Mouse (Mus musculus) neural tube, embryonic 13.5 days (tissue): Measurements from ENCODE around the gene Tecpr2. TPM values are rescaled to one million over a fixed set of nuclear protein-coding genes. Genes with fewer than 3 reads are reported as not detected.

Experiments used
- ATAC-seq: fragments of 200-750 bp; cut with Nextera tagmentation; 2 replicates; pipeline ENCODE4 v1.8.0; 2017; ENCODE audit warnings: low read depth, mild to moderate bottlenecking, moderate TSS enrichment, moderate library complexity
- H3K27ac ChIP-seq: fragments of 300-500 bp; sonication (generic); replicated peaks from 2 replicates; pipeline ENCODE4 v1.5.1; 2015; ENCODE audit warnings: moderate library complexity, mild to moderate bottlenecking, inconsistent platforms
- H3K27me3 ChIP-seq: fragments of 300-500 bp; sonication (generic); 2 replicates; pipeline ENCODE4 v1.6.1; 2015; ENCODE audit warnings: mild to moderate bottlenecking, inconsistent platforms
- H3K36me3 ChIP-seq: fragments of 300-500 bp; sonication (generic); 2 replicates; pipeline ENCODE4 v1.6.1; 2015; ENCODE audit warnings: mild to moderate bottlenecking, inconsistent platforms
- H3K4me1 ChIP-seq: fragments of 300-500 bp; sonication (generic); replicated peaks from 2 replicates; pipeline ENCODE4 v1.6.1; 2015; ENCODE audit warnings: inconsistent platforms
- H3K4me2 ChIP-seq: fragments of 300-500 bp; sonication (generic); 2 replicates; pipeline ENCODE4 v1.6.1; 2015; ENCODE audit warnings: inconsistent platforms, mild to moderate bottlenecking, moderate library complexity
- H3K4me3 ChIP-seq: fragments of 300-500 bp; sonication (generic); 2 replicates; pipeline ENCODE4 v1.5.1; 2015; ENCODE audit warnings: mild to moderate bottlenecking, inconsistent platforms
- H3K9ac ChIP-seq: fragments of 300-500 bp; sonication (generic); 2 replicates; pipeline ENCODE4 v1.6.1; 2015; ENCODE audit warnings: moderate library complexity, mild to moderate bottlenecking, inconsistent platforms
- H3K9me3 ChIP-seq: fragments of 300-500 bp; sonication (generic); 2 replicates; pipeline ENCODE4 v1.6.1; 2016; ENCODE audit warnings: inconsistent platforms
- WGBS: fragments of 180-500 bp; shearing (Covaris S2); methylation state at CpG from one replicate; pipeline ENCODE4 v1.1.7; 2015; 5-methylcytosine and 5-hydroxymethylcytosine counted together
- polyA plus RNA-seq: library from polyadenylated mRNA; unstranded; fragments of >200 nt; fragmentation: Nextera tagmentation; extraction: Ambion mirVana; gene quantifications from 2 replicates; pipeline ENCODE4 v1.2.1, GENCODE M21; 2015

Gene Tecpr2
- polyA plus RNA-seq, 1 experiment from 2014 or later: 6.3 TPM

DNA sequence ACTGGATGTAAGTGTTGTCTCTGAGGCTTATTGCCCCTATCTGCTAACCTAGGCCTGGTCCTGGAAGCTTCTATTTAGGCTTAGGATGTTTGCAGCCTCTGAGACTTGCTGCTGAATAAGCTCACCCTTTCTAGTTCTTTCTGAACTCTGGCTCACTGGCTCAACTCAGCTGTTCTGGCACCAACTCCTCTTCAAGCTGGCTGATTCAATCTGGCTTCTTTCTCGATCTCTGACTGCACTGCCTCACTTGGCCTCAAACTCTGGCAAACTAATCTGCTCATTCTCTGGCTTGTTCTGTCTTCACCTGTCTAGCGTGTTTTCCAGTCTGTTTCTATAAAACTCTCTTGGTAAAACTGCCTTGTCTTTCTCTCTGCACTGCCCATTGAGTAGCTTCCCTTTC is 13.7 kb upstream of the Tecpr2 start:
- peaks cover 92% of the 10 kb centered on the region for H3K36me3 ChIP-seq
- H3K4me3 ChIP-seq: no peak overlapping the region
- 95% methylated on average over 2 of the region's 2 CpGs for WGBS
- H3K9me3 ChIP-seq: no peaks in the 10 kb centered on the region
- H3K4me1 ChIP-seq: no peaks in the 10 kb centered on the region
- H3K9ac ChIP-seq: no peak overlapping the region
- no peak overlapping the region for H3K27ac ChIP-seq
- H3K27me3 ChIP-seq: no peaks in the 10 kb centered on the region
- ATAC-seq: no peak
- H3K4me2 ChIP-seq: no peak overlapping the region

GRCm38 (mm10) chr12:110882291-110882690 is 6.8 kb upstream of the Tecpr2 start:
- no peak for ATAC-seq
- Histone ChIP-seq H3K27ac (no peak overlapping the region), H3K4me1 (no peaks in the 10 kb centered on the region), H3K4me2 (no peak overlapping the region), H3K9me3 (no peaks in the 10 kb centered on the region), H3K9ac (no peak overlapping the region), H3K27me3 (no peaks in the 10 kb centered on the region), H3K36me3 (peaks cover 54% of the 10 kb centered on the region), H3K4me3 (no peak overlapping the region)
- WGBS: 88% methylated on average over 7 of the region's 7 CpGs

- ATAC-seq: no peak
- Histone ChIP-seq H3K27ac (no peak overlapping the region), H3K36me3 (peaks cover 29% of the 10 kb centered on the region), H3K4me1 (peaks cover 19% of the 10 kb centered on the region), H3K9ac (no peak overlapping the region), H3K27me3 (no peaks in the 10 kb centered on the region), H3K4me3 (no peak overlapping the region), H3K9me3 (no peaks in the 10 kb centered on the region), H3K4me2 (no peak overlapping the region)
- WGBS: 96% methylated on average over 2 of the region's 2 CpGs
Observed at GRCm38 (mm10) chr12:110885251-110885650, 3.8 kb upstream of the Tecpr2 start.

- Histone ChIP-seq H3K9me3 (no peaks in the 10 kb centered on the region), H3K36me3 (peaks cover 7% of the 10 kb centered on the region), H3K4me3 (peak overlapping the region; percentile 85), H3K4me2 (peak overlapping the region; percentile 98), H3K4me1 (peaks cover 22% of the 10 kb centered on the region), H3K9ac (peak overlapping the region; percentile 92), H3K27ac (no peak overlapping the region), H3K27me3 (no peaks in the 10 kb centered on the region)
- no peak for ATAC-seq
- WGBS: 51% methylated on average over 12 of the region's 12 CpGs
Observed at GRCm38 (mm10) chr12:110888106-110888505, 958 bp upstream of the Tecpr2 start.

GRCm38 (mm10) chr12:110888606-110889005 is 458 bp upstream of the Tecpr2 start:
- H3K4me1 ChIP-seq: peaks cover 22% of the 10 kb centered on the region
- peak; percentile 73 for ATAC-seq
- 1% methylated on average over 25 of the region's 25 CpGs for WGBS

GRCm38 (mm10) chr12:110891887-110892286 is 2.8 kb downstream of the Tecpr2 start:
- no peak for ATAC-seq
- Histone ChIP-seq H3K9me3 (no peaks in the 10 kb centered on the region), H3K4me2 (no peak overlapping the region)

More at GRCm38 (mm10) chr12:110888606-110889005, 458 bp upstream of the Tecpr2 start:
- H3K27ac ChIP-seq: 0 out of 2 replicates have a peak overlapping the region, but pooled peaks have one; percentile 42
- H3K27me3 ChIP-seq: no peaks in the 10 kb centered on the region
- no peaks in the 10 kb centered on the region for H3K9me3 ChIP-seq
- peak overlapping the region; percentile 98 for H3K4me2 ChIP-seq
- peak overlapping the region; percentile 92 for H3K9ac ChIP-seq
- peaks cover 2% of the 10 kb centered on the region for H3K36me3 ChIP-seq
- peak overlapping the region; percentile 85 for H3K4me3 ChIP-seq

GRCm38 (mm10) chr12:110902106-110902505 is 13.0 kb downstream of the Tecpr2 start:
- Histone ChIP-seq H3K27ac (no peak overlapping the region), H3K9ac (no peak overlapping the region), H3K4me3 (no peak overlapping the region), H3K9me3 (no peaks in the 10 kb centered on the region), H3K36me3 (no peaks in the 10 kb centered on the region), H3K27me3 (no peaks in the 10 kb centered on the region), H3K4me2 (no peak overlapping the region), H3K4me1 (no peaks in the 10 kb centered on the region)
- WGBS: 78% methylated on average over 4 of the region's 4 CpGs
- ATAC-seq: no peak

More at GRCm38 (mm10) chr12:110891887-110892286, 2.8 kb downstream of the Tecpr2 start:
- H3K27ac ChIP-seq: no peak overlapping the region
- H3K9ac ChIP-seq: no peak overlapping the region
- peaks cover 4% of the 10 kb centered on the region; the same call in 1 of the 2 replicates for H3K36me3 ChIP-seq
- whole genome bisulfite sequencing: 96% methylated on average over 1 of the region's 1 CpGs
- no peaks in the 10 kb centered on the region for H3K27me3 ChIP-seq
- peaks cover 22% of the 10 kb centered on the region for H3K4me1 ChIP-seq
- no peak overlapping the region for H3K4me3 ChIP-seq

- ATAC-seq: no peak
- Histone ChIP-seq H3K9me3 (no peaks in the 10 kb centered on the region), H3K27me3 (no peaks in the 10 kb centered on the region), H3K4me1 (no peaks in the 10 kb centered on the region), H3K36me3 (no peaks in the 10 kb centered on the region), H3K9ac (no peak overlapping the region), H3K4me3 (no peak overlapping the region), H3K4me2 (no peak overlapping the region), H3K27ac (no peak overlapping the region)
- WGBS: 97% methylated on average over 2 of the region's 2 CpGs
Observed at GRCm38 (mm10) chr12:110903536-110903935, 14.5 kb downstream of the Tecpr2 start.

- H3K4me1 ChIP-seq: no peaks in the 10 kb centered on the region
- no peak overlapping the region for H3K9ac ChIP-seq
- no peak for ATAC-seq
- H3K27me3 ChIP-seq: no peaks in the 10 kb centered on the region
- H3K9me3 ChIP-seq: no peaks in the 10 kb centered on the region
- H3K4me3 ChIP-seq: no peak overlapping the region
- H3K4me2 ChIP-seq: no peak overlapping the region
- no peaks in the 10 kb centered on the region for H3K36me3 ChIP-seq
- H3K27ac ChIP-seq: no peak overlapping the region
- WGBS: 76% methylated on average over 3 of the region's 3 CpGs
Observed at GRCm38 (mm10) chr12:110907845-110908244, 18.8 kb downstream of the Tecpr2 start.

GRCm38 (mm10) chr12:110909962-110910361 is 20.9 kb downstream of the Tecpr2 start:
- Histone ChIP-seq H3K27ac (no peak overlapping the region), H3K9ac (no peak overlapping the region), H3K27me3 (no peaks in the 10 kb centered on the region), H3K4me2 (no peak overlapping the region), H3K4me1 (no peaks in the 10 kb centered on the region), H3K9me3 (no peaks in the 10 kb centered on the region), H3K4me3 (no peak overlapping the region), H3K36me3 (peaks cover 4% of the 10 kb centered on the region)
- 96% methylated on average over 2 of the region's 2 CpGs for WGBS
- no peak for ATAC-seq

DNA sequence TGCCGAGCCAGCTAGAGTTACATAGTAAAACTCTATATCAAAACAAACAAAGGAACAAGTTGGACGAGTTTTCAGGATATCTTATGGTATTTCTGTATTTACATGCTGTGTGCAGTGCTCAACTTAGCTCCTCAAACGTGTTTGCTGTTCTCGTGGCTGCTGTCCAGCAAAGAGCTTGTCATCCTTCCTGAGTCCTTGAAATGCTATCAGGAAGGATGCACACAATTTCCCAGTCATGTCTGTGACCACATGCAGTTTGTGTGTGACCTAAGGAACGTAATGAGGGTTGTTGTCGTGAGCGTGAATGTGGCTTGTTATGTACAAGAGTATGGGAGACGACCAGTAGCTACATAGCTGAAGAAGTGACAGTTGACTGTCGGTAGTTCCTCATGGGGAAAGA is 26.7 kb downstream of the Tecpr2 start:
- H3K27ac ChIP-seq: no peak overlapping the region
- no peak overlapping the region for H3K4me2 ChIP-seq
- H3K4me3 ChIP-seq: no peak overlapping the region
- H3K4me1 ChIP-seq: no peaks in the 10 kb centered on the region
- H3K9ac ChIP-seq: no peak overlapping the region
- peaks cover 40% of the 10 kb centered on the region for H3K36me3 ChIP-seq
- no peaks in the 10 kb centered on the region for H3K9me3 ChIP-seq
- no peak for ATAC-seq
- no peaks in the 10 kb centered on the region for H3K27me3 ChIP-seq
- 91% methylated on average over 9 of the region's 9 CpGs for WGBS

DNA sequence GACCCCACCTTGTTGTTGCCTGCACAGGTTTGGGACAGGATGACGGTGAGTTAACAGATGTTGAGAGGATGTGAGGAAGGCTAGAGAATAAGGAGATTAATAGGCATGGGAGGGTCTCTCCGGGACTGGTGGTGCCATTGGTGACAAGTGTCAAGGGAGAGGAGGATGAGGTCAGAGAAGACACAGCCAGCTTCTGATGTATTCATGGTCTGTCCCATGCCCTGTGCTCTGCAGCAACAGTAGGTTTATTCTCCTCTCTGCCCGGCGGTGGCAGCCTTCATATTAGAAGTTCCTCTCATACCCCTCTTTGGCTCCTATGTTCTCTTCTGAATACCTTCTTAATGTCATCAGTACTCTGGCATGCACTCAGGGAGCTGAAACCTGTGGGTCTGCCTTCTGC is 31.2 kb downstream of the Tecpr2 start:
- no peak overlapping the region for H3K27ac ChIP-seq
- H3K9ac ChIP-seq: no peak overlapping the region
- peaks cover 48% of the 10 kb centered on the region for H3K36me3 ChIP-seq
- no peaks in the 10 kb centered on the region for H3K4me1 ChIP-seq
- H3K4me3 ChIP-seq: no peak overlapping the region
- no peak overlapping the region for H3K4me2 ChIP-seq
- no peaks in the 10 kb centered on the region for H3K9me3 ChIP-seq
- H3K27me3 ChIP-seq: no peaks in the 10 kb centered on the region
- ATAC-seq: no peak
- WGBS: 96% methylated on average over 4 of the region's 4 CpGs

GRCm38 (mm10) chr12:110921572-110921971 is 32.5 kb downstream of the Tecpr2 start:
- no peak for ATAC-seq
- WGBS: 90% methylated on average over 5 of the region's 5 CpGs

More at GRCm38 (mm10) chr12:110921572-110921971, 32.5 kb downstream of the Tecpr2 start:
- Histone ChIP-seq H3K27me3 (no peaks in the 10 kb centered on the region), H3K4me3 (no peak overlapping the region), H3K9me3 (no peaks in the 10 kb centered on the region), H3K36me3 (peaks cover 42% of the 10 kb centered on the region), H3K4me1 (no peaks in the 10 kb centered on the region), H3K4me2 (no peak overlapping the region), H3K27ac (no peak overlapping the region), H3K9ac (no peak overlapping the region)
